ENCODE assay signal across 10 mouse cellular contexts in the genomic region with DNA sequence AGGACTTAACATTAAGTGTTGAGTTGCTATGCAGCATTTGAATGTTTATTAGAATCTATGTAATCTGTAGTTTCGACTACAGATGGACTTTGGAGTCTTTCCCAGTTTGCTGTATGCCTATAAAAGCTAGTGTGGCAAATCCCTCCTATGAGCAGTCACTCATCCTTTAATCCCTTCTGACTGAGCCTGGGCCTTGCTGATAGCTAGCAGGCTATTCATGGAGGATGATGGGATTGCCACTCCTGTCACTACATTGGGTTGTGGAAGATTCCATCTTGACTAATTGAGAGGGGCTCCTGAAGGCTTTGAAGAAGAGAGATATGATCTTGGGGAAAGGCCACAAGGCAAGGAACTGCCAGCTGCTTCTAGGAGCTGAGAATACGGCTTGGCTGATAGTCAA.
"Had no signal": no experiment of that assay in that cellular context is flagged by ENCODE, and none has a peak within 500 bp of the region (broad histone marks: within the 10 kb centered on the region; RNA-seq: fewer than 3 reads in every experiment).

No protein-coding gene starts in this region.

- DNase-seq: gastrocnemius, adult 2 months; gastrocnemius, postnatal 10 days; gastrocnemius, postnatal 36 days; heart, adult 18-20 months; heart, postnatal 10 days; kidney, adult 11 months; kidney, adult 2 months; kidney, adult 9 months; kidney, postnatal 14 days; kidney, postnatal 36 days had no signal
